Mouse (Mus musculus) gastrocnemius, postnatal 4 days (tissue): Measurements from ENCODE around the gene Pdia5. TPM values are rescaled to one million over a fixed set of nuclear protein-coding genes. Genes with fewer than 3 reads are reported as not detected.

ENCODE experiments used
- DNase-seq, 2 experiments: peaks; one replicate each; pipeline ENCODE4 v3.0.0; 2021 to 2022; ENCODE audit warnings: low spot score in 2 of 2, mixed read lengths in 2 of 2
- microRNA-seq: library from miRNA; unstranded; fragments of <30 nt; microRNA quantifications from one replicate; pipeline ENCODE4 v1.2.0, GENCODE M21; 2021
- total RNA-seq, 2 experiments: library from RNA; stranded (reverse); gene quantifications; 2 replicates each; pipeline ENCODE4 v1.2.3; 2021

Pdia5 gene
- total RNA-seq, 2 experiments from 2014 or later = 16.9 to 19.6 TPM

GRCm38 (mm10) chr16:35363150-35364062, 127.3 kb downstream of the Pdia5 start, which contains the start of gene Sec22a:
Gene Sec22a (minus strand): TSS chr16:35363918.
- DNase-seq = peak; percentile 89 to 93

DNA sequence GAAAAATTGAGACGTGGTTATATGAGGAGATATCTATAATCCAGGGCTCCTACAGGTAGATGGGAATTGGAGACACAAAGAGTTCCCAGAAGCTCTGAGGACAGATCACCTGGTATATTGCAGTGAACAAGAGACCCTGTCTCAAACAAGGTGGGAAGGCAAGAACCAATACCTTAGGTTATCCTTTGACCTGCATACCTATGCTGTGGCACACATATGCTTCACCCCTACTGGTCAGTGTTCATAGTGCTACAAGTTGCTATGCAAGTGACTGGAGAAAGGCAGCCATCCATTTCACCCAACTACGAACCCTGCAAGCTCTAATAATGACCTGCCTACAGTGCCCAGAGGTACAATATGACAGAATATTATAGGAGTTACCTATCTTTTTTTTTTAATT, 128.5 kb downstream of the Pdia5 start:
- no peak for DNase-seq

DNA sequence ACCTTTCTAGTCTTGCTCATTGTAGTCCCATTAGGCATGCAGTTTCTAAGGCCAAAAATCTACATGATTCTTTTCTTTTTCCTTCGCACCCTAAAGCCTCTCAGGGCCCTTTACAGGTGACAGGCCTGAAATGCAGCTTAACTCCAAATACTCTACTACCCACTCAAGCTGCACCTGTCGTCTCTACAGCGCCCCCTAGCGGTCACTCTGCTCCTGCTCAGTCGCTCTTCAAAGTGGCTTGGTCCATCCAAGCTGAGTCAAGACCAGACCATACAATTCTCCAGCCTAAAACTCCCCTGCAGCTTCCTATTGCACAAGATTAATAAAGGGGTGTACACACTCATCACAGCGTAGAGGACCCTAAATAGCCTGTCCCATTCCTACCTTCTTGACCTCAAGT, 130.1 kb downstream of the Pdia5 start:
- peak in 1 of 2 experiments; percentile 48 for DNase-seq

DNA sequence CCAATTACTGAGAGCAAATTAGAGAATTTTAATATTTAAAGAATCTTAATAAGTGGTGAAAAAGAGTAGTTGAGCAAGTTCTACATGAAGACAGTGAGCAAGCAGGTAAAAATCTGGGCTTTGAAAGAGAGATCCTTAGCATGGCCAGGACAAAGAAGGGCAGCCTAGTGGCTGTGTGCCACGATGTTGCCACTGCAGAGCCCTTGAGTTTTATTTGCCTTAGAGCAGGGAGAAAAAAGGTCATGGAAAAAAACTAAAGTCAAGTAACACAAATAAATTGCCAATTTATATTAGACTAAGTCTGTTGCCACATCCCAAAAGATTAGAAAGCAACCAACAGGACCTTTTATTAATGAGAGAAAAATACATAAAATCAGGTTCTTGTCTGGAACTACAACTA, 133.2 kb downstream of the Pdia5 start:
- DNase-seq = no peak

Small RNA genes lying within 50 kb of the gene (microRNA-seq; reads per million reads assigned to microRNA genes)
- gene Gm25548 = not detected

Other genes with a start within 250 kb of the Pdia5 start
- gene Sec22a, start 127.0 kb downstream of the Pdia5 start, total RNA-seq = 10 to 100 TPM; 10.9 to 13.6 TPM
- 1 to 10 TPM; 6.8 to 7.2 TPM for gene Sema5b, start 50.3 kb upstream of the Pdia5 start, total RNA-seq